Mouse (Mus musculus) granulocyte monocyte progenitor cell, adult 5-6 weeks (primary cell): ENCODE measurements around the gene Npepps. TPM values are rescaled to one million over a fixed set of nuclear protein-coding genes. Genes with fewer than 3 reads are reported as not detected.
"Not testable (repeated sequence)": the region's sequence is repeated elsewhere in the genome, so short reads cannot be mapped to it uniquely, and the experiment has no call there.

ENCODE experiments used
- ATAC-seq: replicated peaks from 2 replicates; pipeline ENCODE4 v1.8.0; 2016; ENCODE audit warnings: mild to moderate bottlenecking, moderate TSS enrichment, inconsistent platforms; ENCODE audit not compliant: poor library complexity, severe bottlenecking
- total RNA-seq, 2 experiments: library from RNA; stranded (forward) in 1 of 2; stranded (reverse) in 1 of 2; fragments of 200-712, 200-1000 nt in 1 of 2; fragments of >200 nt in 1 of 2; fragmentation: Nextera tagmentation in 1 of 2; gene quantifications; 2 replicates each; pipeline ENCODE4 v1.2.3; 2014 to 2017

The Npepps gene
- total RNA-seq (2014; fragmentation: Nextera tagmentation): 46.9 and 69.3 TPM in 2 replicates
- 21.6 and 31.3 TPM in 2 replicates for total RNA-seq (2017)

GRCm38 (mm10) chr11:97280216-97280861 is at the start of gene Npepps:
Gene Npepps, minus strand, starts transcription at chr11:97280638.
- peak; percentile 57 for ATAC-seq

- ATAC-seq: peak; percentile 63
These were observed 47.7 kb upstream of the Npepps start for GRCm38 (mm10) chr11:97328148-97328547.

DNA sequence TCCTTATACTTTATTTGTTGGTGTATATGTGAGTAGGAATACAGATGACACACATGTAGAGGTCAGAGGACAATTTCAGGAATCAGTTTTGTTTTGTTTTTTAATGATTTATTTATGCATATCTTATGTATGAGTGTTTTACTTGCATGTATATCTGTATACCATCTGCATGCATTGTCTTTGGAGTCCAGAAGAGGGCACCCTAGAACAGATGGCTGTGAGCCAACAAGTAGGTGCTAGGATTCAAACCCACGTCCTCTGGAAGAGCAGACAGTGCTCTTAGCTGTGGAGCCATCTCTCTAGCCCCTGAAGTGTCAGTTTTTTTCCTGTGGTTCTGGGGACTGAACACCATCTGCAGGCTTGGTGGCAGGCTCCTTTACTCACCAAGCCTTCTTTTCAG is 44.8 kb upstream of the Npepps start:
- ATAC-seq: no peak

GRCm38 (mm10) chr11:97321894-97322600 is 41.6 kb upstream of the Npepps start:
- ATAC-seq: peak; percentile 61; the same call in 1 of the 2 replicates

- no peak; the same call in 1 of the 2 replicates for ATAC-seq
These were observed 40.8 kb upstream of the Npepps start for GRCm38 (mm10) chr11:97321197-97321596.

DNA sequence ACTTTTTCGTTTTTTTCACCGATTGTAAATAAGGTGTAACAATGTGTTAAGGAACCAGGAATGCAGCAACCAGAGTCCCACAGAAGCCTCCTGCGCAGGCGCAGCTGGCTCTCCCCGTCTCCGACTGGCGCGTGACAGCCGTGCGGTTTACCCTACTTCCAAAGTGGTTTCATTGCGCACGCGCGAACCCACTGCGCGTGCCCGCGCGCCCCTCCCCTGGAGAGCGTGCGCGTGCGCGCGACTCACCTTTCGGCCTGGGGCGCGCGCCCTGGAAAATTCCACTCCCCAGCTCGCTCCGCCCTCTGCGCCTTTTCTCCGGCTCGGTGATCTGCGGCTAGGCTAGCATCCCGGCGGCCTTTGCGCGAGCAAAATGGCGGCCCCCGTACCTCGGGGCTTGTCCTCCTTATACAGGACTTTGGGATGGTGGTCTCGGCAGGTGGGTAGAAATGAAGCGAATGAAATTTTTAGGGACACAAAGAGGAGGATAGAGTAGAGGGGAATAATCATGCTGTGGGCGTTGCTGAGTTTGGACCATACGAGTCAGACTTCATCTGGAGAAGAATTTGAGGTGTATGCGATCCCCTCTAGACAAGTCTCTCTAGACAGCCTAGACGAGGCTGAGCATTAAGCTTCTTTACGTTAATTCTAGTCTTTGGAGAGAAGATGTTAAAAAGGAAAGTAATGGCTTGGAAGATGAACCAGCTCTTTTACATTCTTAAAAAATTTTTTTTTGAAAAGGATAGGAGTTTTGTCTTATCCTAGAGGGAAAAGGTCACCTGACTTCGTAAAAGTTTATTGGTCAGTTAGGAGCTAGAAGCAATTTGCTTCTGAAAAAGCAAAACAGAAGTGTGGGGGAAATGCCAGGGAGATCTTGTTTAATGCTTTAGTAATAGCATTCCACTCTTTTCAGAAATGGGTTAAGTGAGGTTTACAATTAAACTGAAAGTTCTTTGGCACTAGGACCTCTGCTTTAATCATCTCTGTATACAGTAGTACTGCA is 35.4 kb upstream of the Npepps start, which contains the start of gene Mrpl45:
Gene Mrpl45, plus strand, starts transcription at position 213 of the 1,000 bp plus-strand sequence.
- ATAC-seq: peak; percentile 97

- no peak for ATAC-seq
These were observed 34.5 kb upstream of the Npepps start for GRCm38 (mm10) chr11:97314751-97315503.

GRCm38 (mm10) chr11:97314110-97314509 is 33.7 kb upstream of the Npepps start:
- no peak for ATAC-seq

GRCm38 (mm10) chr11:97312871-97313270 is 32.4 kb upstream of the Npepps start:
- ATAC-seq: not testable (repeated sequence)

DNA sequence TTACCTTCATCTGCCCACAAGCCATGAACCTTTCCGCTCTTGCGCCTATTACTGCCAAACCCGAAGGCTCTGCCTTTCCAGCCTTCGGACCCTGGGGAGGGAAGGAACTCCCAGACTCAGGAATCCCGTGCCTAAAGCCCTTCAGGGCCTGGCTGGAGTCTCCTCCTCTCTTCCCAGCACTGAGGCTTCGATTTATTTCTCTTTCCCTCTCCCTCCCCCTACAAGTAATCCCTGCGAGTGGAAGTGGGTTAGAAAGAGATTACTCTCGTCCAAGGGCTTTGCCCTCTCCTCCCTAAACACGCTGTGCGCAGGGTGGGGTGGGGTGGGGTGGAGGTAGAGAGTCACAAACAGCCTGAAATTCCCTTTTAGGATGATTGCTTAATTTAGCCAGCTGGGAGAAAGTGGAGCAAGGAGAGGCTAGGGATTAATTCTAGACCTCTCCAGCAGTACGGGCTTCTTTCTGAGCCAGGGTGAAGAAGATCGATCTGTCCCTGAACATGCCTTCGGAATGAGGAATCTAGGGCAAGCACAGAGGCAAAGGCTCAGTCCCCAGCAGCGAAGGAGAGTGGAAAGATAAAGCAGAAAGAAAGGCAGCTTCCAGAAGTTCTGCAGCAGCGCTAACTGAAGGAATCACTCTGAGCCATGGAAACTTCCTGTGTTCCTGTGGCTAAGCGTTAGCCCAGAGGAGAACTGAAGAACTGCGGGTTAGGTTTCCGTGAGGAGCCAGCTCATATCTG is 30.6 kb upstream of the Npepps start:
- ATAC-seq: no peak

DNA sequence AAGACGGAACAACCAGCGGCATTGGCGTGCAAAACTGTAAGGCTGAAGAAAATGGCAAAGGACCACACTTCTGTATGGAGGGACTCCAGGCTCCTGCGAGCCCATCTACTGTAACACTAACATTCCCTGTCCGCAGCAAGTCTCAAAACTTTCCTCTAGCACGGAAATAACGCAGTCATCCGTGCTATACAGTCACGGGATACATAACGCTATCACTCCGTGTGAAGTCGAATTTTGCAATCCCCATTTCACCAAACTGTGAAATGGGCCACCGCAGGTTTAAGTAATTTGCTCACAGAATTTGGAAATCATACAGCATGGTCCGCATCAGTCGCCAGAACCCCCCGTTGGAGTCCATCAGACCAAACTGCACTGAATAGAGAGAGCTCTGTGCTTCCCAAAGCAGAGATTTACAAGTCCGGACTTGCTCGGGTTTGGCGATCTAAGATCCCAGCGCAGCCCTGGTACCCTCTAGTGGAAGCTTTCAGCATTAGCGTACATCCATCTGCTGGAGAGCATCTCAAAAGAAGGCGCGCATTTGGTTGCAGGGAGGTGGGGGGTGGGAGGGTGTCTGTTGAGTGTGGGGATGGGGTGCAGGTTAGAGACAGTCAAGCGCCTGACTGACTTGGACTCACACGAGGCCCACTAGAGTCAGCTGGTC is 29.6 kb upstream of the Npepps start:
- peak; percentile 81 for ATAC-seq

- peak; percentile 87 for ATAC-seq
These were observed 29.0 kb upstream of the Npepps start for GRCm38 (mm10) chr11:97309451-97309836.

- ATAC-seq: no peak
These were observed 28.5 kb upstream of the Npepps start for GRCm38 (mm10) chr11:97308806-97309450.

DNA sequence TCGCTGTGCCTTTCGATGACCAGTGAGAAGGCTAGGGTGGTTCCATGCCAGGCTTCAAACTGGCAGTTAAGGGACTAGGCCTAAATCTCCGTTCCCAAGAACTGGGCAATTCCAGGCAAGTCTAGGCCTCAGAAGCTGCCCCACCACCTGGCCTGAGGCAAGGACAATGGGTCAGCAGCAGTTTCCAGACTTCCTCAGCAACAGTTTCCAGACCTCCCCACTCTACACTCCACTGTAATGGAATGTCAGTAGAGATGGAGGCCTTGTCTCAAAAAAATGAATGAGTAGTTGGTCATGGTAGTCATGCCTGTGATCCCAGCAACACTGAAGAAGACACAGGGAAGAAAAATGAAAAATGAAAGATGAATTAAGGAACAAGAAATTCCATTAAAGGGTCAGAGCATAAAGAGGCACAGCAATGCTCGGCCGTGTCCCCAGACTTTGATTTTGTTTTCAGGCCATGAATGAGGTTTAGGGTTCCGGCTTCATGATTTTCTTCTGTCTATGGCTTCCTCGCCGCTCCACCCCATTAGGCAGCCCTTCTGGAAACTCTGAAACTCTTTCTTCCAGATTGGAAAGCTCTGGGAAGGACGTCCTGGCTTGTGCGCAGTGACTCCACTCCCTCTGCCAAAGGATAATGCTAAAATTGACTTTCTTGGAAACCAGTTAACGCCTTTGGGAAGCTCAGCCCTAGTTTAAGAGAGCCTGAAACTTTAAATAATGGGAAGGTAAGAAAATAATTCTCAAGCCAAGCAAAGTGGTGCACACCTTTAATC is 27.0 kb upstream of the Npepps start:
- ATAC-seq: no peak

DNA sequence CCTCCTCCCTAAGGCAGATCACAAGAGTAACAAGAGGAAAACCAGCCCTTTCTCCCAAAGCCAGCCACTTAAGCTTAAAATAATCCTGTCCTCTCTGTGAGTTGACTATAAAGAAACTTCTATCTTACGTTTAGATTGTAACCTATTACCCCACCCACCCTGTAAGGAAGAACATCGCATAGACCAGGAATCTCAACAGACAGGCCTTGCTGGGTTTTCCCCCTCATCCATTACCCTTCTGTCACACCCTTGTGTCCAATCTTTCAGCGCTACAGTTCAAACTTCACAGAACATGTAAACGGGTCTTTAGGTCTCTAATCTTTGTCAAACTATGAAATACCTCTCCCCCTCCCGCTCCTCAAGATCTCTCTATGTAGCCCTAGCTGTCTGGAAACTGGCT is 24.2 kb upstream of the Npepps start:
- no peak for ATAC-seq

GRCm38 (mm10) chr11:97302231-97302781 is 21.9 kb upstream of the Npepps start:
- ATAC-seq: no peak

DNA sequence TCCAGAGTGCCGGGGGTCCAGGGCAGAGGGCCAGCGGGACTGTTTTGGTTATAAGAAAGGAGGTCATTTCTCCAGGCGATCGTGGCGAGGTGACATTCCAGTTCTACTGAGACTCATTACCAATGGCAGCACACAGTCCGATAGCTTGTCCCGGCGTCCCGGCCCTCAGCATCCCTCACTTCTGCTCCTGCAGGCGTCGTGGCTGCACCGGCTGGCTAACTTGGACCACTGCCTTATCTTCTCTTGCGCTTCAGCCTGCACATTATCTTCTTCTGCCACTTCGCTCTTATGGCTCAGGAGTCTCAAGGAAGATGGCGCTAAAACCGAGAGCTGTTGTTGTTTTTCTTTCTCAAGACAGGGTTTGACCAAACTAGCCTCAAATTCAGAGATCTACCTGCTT is 21.0 kb upstream of the Npepps start:
- ATAC-seq: no peak
